Mouse (Mus musculus) kidney, postnatal 0 days (tissue): ENCODE measurements around the gene Fbxo17. TPM values are rescaled to one million over a fixed set of nuclear protein-coding genes. Genes with fewer than 3 reads are reported as not detected.
"Not testable (repeated sequence)": the region's sequence is repeated elsewhere in the genome, so short reads cannot be mapped to it uniquely, and the experiment has no call there.

ENCODE experiments used
- ATAC-seq: fragments of 200-750 bp; cut with Nextera tagmentation; replicated peaks from 2 replicates; pipeline ENCODE4 v1.8.0; 2017; ENCODE audit warnings: low read depth, moderate number of reproducible peaks, moderate TSS enrichment, moderate library complexity; ENCODE audit not compliant: low FRiP score
- DNase-seq: peaks from one replicate; pipeline ENCODE4 v3.0.0-alpha.2; 2016; ENCODE audit warnings: low spot score
- H3K27ac ChIP-seq: fragments of 300-500 bp; sonication (generic); 2 replicates; pipeline ENCODE4 v1.5.1; 2014; ENCODE audit warnings: mild to moderate bottlenecking
- H3K27me3 ChIP-seq: fragments of 300-500 bp; sonication (generic); 2 replicates; pipeline ENCODE4 v1.6.1; 2014; ENCODE audit warnings: low read length, mixed read lengths; ENCODE audit not compliant: insufficient read depth
- H3K36me3 ChIP-seq: fragments of 300-500 bp; sonication (generic); 2 replicates; pipeline ENCODE4 v1.6.1; 2014; ENCODE audit warnings: low read length, mixed read lengths; ENCODE audit not compliant: insufficient read depth
- H3K4me1 ChIP-seq: fragments of 300-500 bp; sonication (generic); replicated peaks from 2 replicates; pipeline ENCODE4 v1.6.1; 2014; ENCODE audit warnings: antibody characterized with exemption, low read length, mixed read lengths; ENCODE audit not compliant: insufficient read depth
- H3K4me2 ChIP-seq: fragments of 300-500 bp; sonication (generic); 2 replicates; pipeline ENCODE4 v1.6.1; 2014; ENCODE audit warnings: mild to moderate bottlenecking, low read length, moderate library complexity, mixed read lengths
- H3K4me3 ChIP-seq: fragments of 300-500 bp; sonication (generic); replicated peaks from 2 replicates; pipeline ENCODE4 v1.5.1; 2014; ENCODE audit warnings: low read depth, low read length
- H3K9ac ChIP-seq: fragments of 300-500 bp; sonication (generic); 2 replicates; pipeline ENCODE4 v1.6.1; 2014; ENCODE audit warnings: low read depth, low read length
- H3K9me3 ChIP-seq: fragments of 300-500 bp; sonication (generic); replicated peaks from 2 replicates; pipeline ENCODE4 v1.6.1; 2016; ENCODE audit warnings: low read length, inconsistent platforms, mixed read lengths
- CTCF ChIP-seq: IDR thresholded peaks from 2 replicates; pipeline ENCODE4 v1.5.1; 2016; ENCODE audit warnings: antibody characterized with exemption, low read depth, mild to moderate bottlenecking, moderate library complexity
- WGBS: fragments of 180-500 bp; shearing (Covaris S2); extraction: QIAGEN DNeasy Blood & Tissue Kit; methylation state at CpG from one replicate; pipeline ENCODE4 v1.1.7; 2014; 5-methylcytosine and 5-hydroxymethylcytosine counted together
- polyA plus RNA-seq: library from polyadenylated mRNA; unstranded; fragments of >200 nt; fragmentation: Nextera tagmentation; extraction: Ambion mirVana; gene quantifications from 2 replicates; pipeline ENCODE4 v1.2.1, GENCODE M21; 2015

Fbxo17 gene
- 7.0 and 8.0 TPM in 2 replicates for polyA plus RNA-seq

DNA sequence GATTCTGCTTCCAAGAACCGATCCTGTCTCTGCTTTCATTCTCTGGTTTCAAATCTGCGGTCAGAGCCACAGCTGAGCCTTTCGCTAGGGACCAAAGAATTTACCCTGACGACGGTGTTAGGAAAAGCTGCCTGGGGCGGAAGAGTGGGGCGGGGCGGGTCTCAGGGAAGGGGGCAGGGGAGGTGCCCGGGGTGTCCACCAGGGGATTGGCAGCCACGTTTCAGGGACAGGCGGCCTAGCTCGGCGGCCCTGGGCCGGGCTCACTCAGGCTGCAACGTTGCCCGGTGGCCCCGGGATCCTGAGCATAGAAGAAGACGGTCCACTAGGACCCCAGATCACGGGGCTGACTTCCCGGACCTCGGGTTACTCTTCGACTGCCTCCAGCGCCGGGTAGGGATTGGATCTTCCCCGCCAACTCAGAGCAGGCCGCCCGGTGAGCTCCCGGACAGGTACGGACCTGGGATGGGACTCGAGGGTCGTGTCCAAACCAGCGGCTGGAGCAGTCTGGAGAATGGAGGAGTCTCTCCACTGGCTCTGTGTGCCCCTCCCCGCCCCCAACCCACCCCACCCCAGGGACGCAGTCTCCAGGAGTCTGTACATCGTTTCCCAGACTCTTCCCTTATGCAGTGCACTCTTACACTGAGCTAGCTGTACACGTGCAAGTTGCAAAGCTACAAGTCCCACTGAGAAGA lies at the start of gene Fbxo17:
Fbxo17 (plus strand) TSS at position 215 of the 692 bp plus-strand sequence.
- Histone ChIP-seq H3K27me3 (no peaks in the 10 kb centered on the region), H3K4me1 (peaks cover 5% of the 10 kb centered on the region; the same call in 1 of the 2 replicates), H3K27ac (peak within 1 kb of the TSS; percentile 50; the same call in 1 of the 2 replicates), H3K9ac (peak within 1 kb of the TSS; percentile 70), H3K4me3 (peak within 1 kb of the TSS; percentile 43), H3K9me3 (no peaks in the 10 kb centered on the region), H3K4me2 (peak within 1 kb of the TSS; percentile 79), H3K36me3 (no peaks in the 10 kb centered on the region)
- peak; percentile 25; the same call in 1 of the 2 replicates for TF ChIP-seq CTCF
- WGBS = 2% methylated on average over 36 of the region's 36 CpGs
- peak; percentile 70 for ATAC-seq
- peak; percentile 78 for DNase-seq

DNA sequence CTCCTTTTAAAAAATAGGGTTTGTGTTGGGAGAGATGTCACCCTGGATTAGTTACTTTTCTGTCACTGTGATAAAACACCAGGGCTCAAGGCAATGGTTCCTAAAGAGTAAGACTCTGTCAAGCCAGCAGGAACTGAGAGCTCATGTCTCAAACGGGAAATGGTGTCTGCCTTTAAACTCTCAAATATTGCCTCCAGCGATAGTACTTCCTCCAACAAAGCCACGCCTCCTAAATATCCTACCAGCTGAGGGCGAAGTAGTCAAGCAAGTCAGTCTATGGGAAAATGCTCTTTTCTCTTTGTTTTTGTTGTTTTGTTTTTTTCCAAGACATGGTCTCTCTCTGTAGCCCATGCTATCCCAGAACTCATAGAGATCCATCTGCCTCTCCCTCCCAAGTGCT lies 45.4 kb upstream of the Fbxo17 start:
- no peaks in the 10 kb centered on the region for H3K9me3 ChIP-seq
- WGBS = 57% methylated on average over 4 of the region's 4 CpGs
- ATAC-seq (no peak), DNase-seq (peak; percentile 40)
- H3K4me2 ChIP-seq = no peak overlapping the region
- no peak overlapping the region for H3K27ac ChIP-seq
- no peak; the same call in 1 of the 2 replicates for TF ChIP-seq CTCF
- no peaks in the 10 kb centered on the region for H3K27me3 ChIP-seq
- no peak overlapping the region for H3K4me3 ChIP-seq
- no peak overlapping the region for H3K9ac ChIP-seq
- no peaks in the 10 kb centered on the region for H3K36me3 ChIP-seq
- no peaks in the 10 kb centered on the region for H3K4me1 ChIP-seq

- no peak overlapping the region for H3K9ac ChIP-seq
- DNase-seq = no peak
- 89% methylated on average over 5 of the region's 5 CpGs for WGBS
- H3K27ac ChIP-seq = no peak overlapping the region
- H3K27me3 ChIP-seq = no peaks in the 10 kb centered on the region
- no peaks in the 10 kb centered on the region for H3K9me3 ChIP-seq
- H3K36me3 ChIP-seq = no peaks in the 10 kb centered on the region
- H3K4me1 ChIP-seq = no peaks in the 10 kb centered on the region
- ATAC-seq = no peak
- no peak overlapping the region for H3K4me2 ChIP-seq
- no peak overlapping the region for H3K4me3 ChIP-seq
- no peak for TF ChIP-seq CTCF
Observed at GRCm38 (mm10) chr7:28672276-28672675, 44.3 kb upstream of the Fbxo17 start.

DNA sequence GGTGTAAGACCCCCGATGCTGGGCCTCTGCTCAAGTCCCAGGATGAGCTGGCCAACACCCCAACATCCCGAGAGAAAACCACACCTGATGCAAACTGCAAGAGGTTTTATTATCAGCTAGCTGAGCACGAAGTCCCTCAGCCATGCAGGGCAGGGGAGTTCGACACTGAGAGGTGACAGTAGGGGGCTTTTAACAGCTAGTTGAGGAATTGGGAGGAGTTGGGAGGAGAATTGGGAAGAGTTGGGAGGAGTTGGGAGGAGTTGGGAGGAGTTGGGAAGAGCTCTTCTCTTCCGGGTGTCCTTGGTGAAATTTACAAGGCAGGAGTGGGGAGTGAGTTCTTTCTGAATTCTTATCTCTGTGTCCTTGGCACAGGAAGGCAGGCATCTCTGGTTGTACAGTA lies 43.8 kb upstream of the Fbxo17 start:
- H3K36me3 ChIP-seq, H3K27ac ChIP-seq, H3K4me2 ChIP-seq, H3K9me3 ChIP-seq, H3K9ac ChIP-seq, H3K4me1 ChIP-seq, ATAC-seq, H3K4me3 ChIP-seq, DNase-seq, H3K27me3 ChIP-seq: not testable (repeated sequence)
- 45% methylated on average over 5 of the region's 5 CpGs for WGBS

GRCm38 (mm10) chr7:28674994-28675393 lies 41.6 kb upstream of the Fbxo17 start:
- Histone ChIP-seq H3K4me2 (no peak overlapping the region), H3K4me3 (no peak overlapping the region), H3K27ac (no peak overlapping the region), H3K36me3 (no peaks in the 10 kb centered on the region), H3K9me3 (no peaks in the 10 kb centered on the region), H3K9ac (no peak overlapping the region), H3K4me1 (no peaks in the 10 kb centered on the region), H3K27me3 (no peaks in the 10 kb centered on the region)
- WGBS = 76% methylated on average over 9 of the region's 9 CpGs
- no peak for DNase-seq
- no peak for TF ChIP-seq CTCF
- ATAC-seq = no peak

DNA sequence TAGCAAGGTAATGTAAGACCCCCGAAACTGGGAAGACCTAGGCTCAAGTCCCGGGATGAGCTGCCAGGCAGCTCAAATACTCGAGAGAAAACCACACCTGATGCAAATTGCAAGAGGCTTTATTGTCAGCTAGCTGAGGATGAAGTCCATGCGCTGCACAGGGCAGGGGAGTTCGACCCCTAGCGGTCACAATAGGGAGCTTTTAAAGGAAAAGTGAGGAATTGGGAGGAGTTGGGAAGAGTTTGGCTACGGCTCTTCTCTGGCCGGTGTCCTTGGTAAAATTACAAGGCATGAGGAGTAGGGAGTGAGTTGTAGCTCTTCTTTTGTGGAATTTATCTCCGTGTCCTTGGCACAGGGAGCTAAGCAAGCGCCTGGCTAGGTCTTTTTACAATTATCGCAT lies 40.9 kb upstream of the Fbxo17 start:
- ATAC-seq (no peak), DNase-seq (peak; percentile 40)
- 43% methylated on average over 11 of the region's 11 CpGs for WGBS
- no peak overlapping the region for H3K9ac ChIP-seq
- H3K4me1 ChIP-seq = no peaks in the 10 kb centered on the region
- H3K27ac ChIP-seq = no peak overlapping the region
- no peak overlapping the region for H3K4me2 ChIP-seq
- peak; percentile 63 for TF ChIP-seq CTCF
- no peaks in the 10 kb centered on the region for H3K36me3 ChIP-seq
- H3K4me3 ChIP-seq = no peak overlapping the region
- no peaks in the 10 kb centered on the region for H3K9me3 ChIP-seq
- no peaks in the 10 kb centered on the region for H3K27me3 ChIP-seq
